Mouse (Mus musculus) stomach, embryonic 15.5 days (tissue): ENCODE data around the gene Prkaca. TPM values are rescaled to one million over a fixed set of nuclear protein-coding genes. Genes with fewer than 3 reads are reported as not detected.
"Not testable (repeated sequence)": the region's sequence is repeated elsewhere in the genome, so short reads cannot be mapped to it uniquely, and the experiment has no call there.

ENCODE experiments used
- ATAC-seq: fragments of 200-750 bp; cut with Nextera tagmentation; 2 replicates; pipeline ENCODE4 v1.8.0; 2017; ENCODE audit warnings: low read depth, moderate number of reproducible peaks, moderate TSS enrichment; ENCODE audit not compliant: insufficient read depth, low FRiP score
- H3K27ac ChIP-seq: fragments of 300-500 bp; sonication (generic); 2 replicates; pipeline ENCODE4 v1.5.1; 2015; ENCODE audit warnings: mild to moderate bottlenecking, inconsistent platforms
- H3K27me3 ChIP-seq: fragments of 300-500 bp; sonication (generic); replicated peaks from 2 replicates; pipeline ENCODE4 v1.6.1; 2015; ENCODE audit warnings: inconsistent platforms
- H3K36me3 ChIP-seq: fragments of 300-500 bp; sonication (generic); 2 replicates; pipeline ENCODE4 v1.6.1; 2015; ENCODE audit warnings: inconsistent platforms
- H3K4me1 ChIP-seq: fragments of 300-500 bp; sonication (generic); 2 replicates; pipeline ENCODE4 v1.6.1; 2015; ENCODE audit warnings: inconsistent platforms
- H3K4me2 ChIP-seq: fragments of 300-500 bp; sonication (generic); 2 replicates; pipeline ENCODE4 v1.6.1; 2015; ENCODE audit warnings: mild to moderate bottlenecking, inconsistent platforms
- H3K4me3 ChIP-seq: fragments of 300-500 bp; sonication (generic); replicated peaks from 2 replicates; pipeline ENCODE4 v1.5.1; 2015; ENCODE audit warnings: inconsistent platforms
- H3K9ac ChIP-seq: fragments of 300-500 bp; sonication (generic); 2 replicates; pipeline ENCODE4 v1.6.1; 2015; ENCODE audit warnings: inconsistent platforms
- H3K9me3 ChIP-seq: fragments of 300-500 bp; sonication (generic); 2 replicates; pipeline ENCODE4 v1.6.1; 2016; ENCODE audit warnings: inconsistent platforms
- WGBS: fragments of 180-500 bp; shearing (Covaris S2); methylation state at CpG from one replicate; pipeline ENCODE4 v1.1.7; 2015; 5-methylcytosine and 5-hydroxymethylcytosine counted together
- polyA plus RNA-seq: library from polyadenylated mRNA; unstranded; fragments of >200 nt; fragmentation: Nextera tagmentation; extraction: Ambion mirVana; gene quantifications from 2 replicates; pipeline ENCODE4 v1.2.1, GENCODE M21; 2015

Prkaca gene
- polyA plus RNA-seq, 1 experiment from 2014 or later: 113 TPM

- peaks cover 15% of the 10 kb centered on the region for H3K36me3 ChIP-seq
- not testable (repeated sequence) for H3K27ac ChIP-seq, ATAC-seq, H3K4me2 ChIP-seq, H3K9me3 ChIP-seq, H3K27me3 ChIP-seq, H3K4me3 ChIP-seq, H3K9ac ChIP-seq
- H3K4me1 ChIP-seq: peaks cover 23% of the 10 kb centered on the region
- 91% methylated on average over 7 of the region's 7 CpGs for WGBS
These were observed 32.7 kb downstream of the Prkaca start for GRCm38 (mm10) chr8:84005502-84005901.

- Histone ChIP-seq H3K9me3 (no peaks in the 10 kb centered on the region), H3K4me3 (no peak overlapping the region), H3K27ac (no peak overlapping the region), H3K4me1 (peaks cover 34% of the 10 kb centered on the region), H3K4me2 (no peak overlapping the region), H3K9ac (no peak overlapping the region), H3K27me3 (peaks cover 33% of the 10 kb centered on the region), H3K36me3 (no peaks in the 10 kb centered on the region)
- WGBS: 33% methylated on average over 7 of the region's 7 CpGs
- ATAC-seq: no peak
These were observed 35.6 kb downstream of the Prkaca start for GRCm38 (mm10) chr8:84008362-84008761.

DNA sequence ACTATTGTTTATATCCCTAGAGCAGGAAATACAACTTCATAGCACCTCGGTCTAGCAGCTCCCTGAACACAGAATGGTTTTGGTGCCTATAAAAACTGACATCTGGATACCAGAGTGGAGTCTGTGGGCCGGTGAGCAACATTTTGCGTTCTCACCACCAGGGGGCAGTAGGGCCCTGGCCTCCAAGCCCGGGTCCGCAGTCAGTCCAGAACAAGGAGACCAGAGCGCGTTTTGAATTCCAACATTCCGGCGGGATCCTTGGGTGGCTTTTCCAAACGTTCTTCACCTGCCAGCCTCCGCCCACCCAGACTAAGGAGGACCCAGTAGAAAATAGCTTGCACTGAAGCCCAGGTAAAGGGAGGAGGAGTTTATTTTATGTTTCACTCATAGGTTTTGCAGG, 37.1 kb downstream of the Prkaca start:
- no peaks in the 10 kb centered on the region for H3K36me3 ChIP-seq
- no peak overlapping the region for H3K27ac ChIP-seq
- no peaks in the 10 kb centered on the region for H3K9me3 ChIP-seq
- WGBS: under 1% methylated on average over 11 of the region's 11 CpGs
- no peak overlapping the region; the same call in 1 of the 2 replicates for H3K4me2 ChIP-seq
- H3K4me3 ChIP-seq: peak overlapping the region; percentile 51; the same call in 1 of the 2 replicates
- no peak for ATAC-seq
- peaks cover 35% of the 10 kb centered on the region for H3K27me3 ChIP-seq
- no peak overlapping the region for H3K9ac ChIP-seq
- peaks cover 30% of the 10 kb centered on the region for H3K4me1 ChIP-seq

DNA sequence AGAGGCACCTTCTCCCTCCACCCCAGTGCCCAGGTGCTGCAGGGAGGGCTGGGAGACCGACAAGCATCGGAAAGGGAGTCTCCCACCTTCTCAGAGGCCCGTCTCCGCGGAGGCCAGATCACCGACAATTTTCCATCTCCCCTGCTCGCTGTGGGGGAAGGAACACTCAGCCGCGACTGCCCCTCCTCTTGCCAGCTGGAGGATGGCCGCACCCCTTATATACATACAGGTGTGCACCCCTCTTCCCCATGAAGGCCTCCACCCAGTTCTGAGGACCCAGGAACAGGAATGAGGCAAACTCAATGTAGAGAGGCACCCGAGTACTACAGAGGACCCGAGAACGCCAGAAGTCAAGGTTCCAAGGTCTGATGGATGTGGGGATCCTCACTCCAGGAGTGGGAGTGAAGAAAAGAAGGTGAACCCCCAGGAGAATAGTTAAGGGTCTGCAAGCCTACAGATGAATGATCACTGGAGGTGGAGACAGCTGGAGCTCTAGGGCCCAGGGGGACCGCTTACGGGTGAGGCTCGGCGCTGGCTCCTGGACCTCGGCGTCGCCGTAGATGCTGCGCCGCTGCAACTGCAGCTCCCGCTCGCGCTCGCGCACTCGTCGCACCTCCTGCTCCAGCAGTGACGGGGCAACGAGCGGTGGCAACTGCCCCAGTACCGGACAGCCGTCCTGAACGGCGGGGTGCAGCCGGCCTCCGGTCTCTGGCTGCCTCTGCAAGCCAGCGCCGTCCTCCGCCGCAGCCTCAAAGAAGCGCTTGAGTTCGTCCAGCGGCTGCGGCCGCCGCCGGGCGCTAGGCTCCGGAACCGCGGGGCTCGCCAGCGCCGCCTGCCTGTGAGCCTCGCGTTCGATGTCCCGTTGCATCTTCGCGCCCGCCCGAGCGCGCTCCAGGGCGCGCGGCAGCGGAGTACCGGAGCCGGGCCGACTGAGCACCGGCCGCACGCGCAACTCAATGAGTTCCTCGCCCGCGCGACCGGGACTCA, 38.1 kb downstream of the Prkaca start:
- H3K9ac ChIP-seq: no peak overlapping the region

DNA sequence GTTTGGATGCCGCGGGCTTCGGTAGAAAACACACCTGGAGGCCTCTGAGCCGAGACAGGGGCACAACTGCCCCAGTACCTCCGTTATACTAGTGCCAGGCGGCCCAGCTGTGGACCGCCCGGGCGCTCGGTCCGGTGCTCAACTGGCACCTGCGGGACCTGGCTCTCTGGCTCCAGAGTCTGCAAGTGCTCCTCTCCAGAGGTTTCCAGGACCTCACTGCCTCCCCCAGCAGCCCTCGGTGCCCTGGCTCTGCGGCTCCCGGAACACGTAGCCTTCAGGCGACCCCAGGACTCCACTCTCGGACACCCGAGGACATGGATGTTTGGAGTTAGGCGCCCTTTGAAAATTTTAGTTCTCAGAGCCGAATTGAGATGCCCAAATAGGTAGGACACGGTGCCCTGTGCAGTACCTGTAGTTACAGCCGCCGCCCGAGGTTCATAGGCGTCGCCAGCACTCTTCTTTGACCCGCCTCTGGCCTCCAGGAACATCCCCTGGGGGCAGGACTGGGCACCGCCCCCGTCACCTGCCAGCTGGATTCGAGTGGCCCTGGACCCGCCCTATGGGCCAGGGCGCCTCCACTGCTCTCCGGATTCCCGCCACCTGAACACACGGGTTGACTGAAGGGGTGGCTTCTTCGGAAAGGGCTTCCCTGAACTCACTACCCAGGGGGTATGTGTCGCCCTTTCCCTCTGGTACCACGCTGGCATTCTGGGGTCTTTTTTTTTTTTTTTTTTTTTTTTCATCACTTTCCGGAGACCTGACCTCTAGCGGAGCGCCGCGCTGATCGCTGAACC, 39.1 kb downstream of the Prkaca start, which contains the start of gene 2210011C24Rik:
Gene 2210011C24Rik (minus strand): TSS at position 467 of the 794 bp plus-strand sequence.
- no peak for ATAC-seq
- H3K9ac ChIP-seq: peak within 1 kb of the TSS; percentile 7
- H3K4me2 ChIP-seq: peak within 1 kb of the TSS; percentile 100
- H3K9me3 ChIP-seq: no peaks in the 10 kb centered on the region
- H3K36me3 ChIP-seq: no peaks in the 10 kb centered on the region
- H3K27me3 ChIP-seq: peaks cover 35% of the 10 kb centered on the region
- no peak within 1 kb of the TSS for H3K27ac ChIP-seq
- WGBS: 1% methylated on average over 45 of the region's 45 CpGs
- H3K4me1 ChIP-seq: peaks cover 27% of the 10 kb centered on the region
- peak within 1 kb of the TSS; percentile 51 for H3K4me3 ChIP-seq

More for the DNA sequence above, 38.1 kb downstream of the Prkaca start:
- peaks cover 35% of the 10 kb centered on the region for H3K27me3 ChIP-seq
- peak overlapping the region; percentile 51 for H3K4me3 ChIP-seq
- WGBS: 2% methylated on average over 80 of the region's 83 CpGs
- peaks cover 27% of the 10 kb centered on the region for H3K4me1 ChIP-seq
- peak; percentile 40; the same call in 1 of the 2 replicates for ATAC-seq
- peak overlapping the region; percentile 100 for H3K4me2 ChIP-seq
- no peak overlapping the region for H3K27ac ChIP-seq
- H3K36me3 ChIP-seq: no peaks in the 10 kb centered on the region
- H3K9me3 ChIP-seq: no peaks in the 10 kb centered on the region

DNA sequence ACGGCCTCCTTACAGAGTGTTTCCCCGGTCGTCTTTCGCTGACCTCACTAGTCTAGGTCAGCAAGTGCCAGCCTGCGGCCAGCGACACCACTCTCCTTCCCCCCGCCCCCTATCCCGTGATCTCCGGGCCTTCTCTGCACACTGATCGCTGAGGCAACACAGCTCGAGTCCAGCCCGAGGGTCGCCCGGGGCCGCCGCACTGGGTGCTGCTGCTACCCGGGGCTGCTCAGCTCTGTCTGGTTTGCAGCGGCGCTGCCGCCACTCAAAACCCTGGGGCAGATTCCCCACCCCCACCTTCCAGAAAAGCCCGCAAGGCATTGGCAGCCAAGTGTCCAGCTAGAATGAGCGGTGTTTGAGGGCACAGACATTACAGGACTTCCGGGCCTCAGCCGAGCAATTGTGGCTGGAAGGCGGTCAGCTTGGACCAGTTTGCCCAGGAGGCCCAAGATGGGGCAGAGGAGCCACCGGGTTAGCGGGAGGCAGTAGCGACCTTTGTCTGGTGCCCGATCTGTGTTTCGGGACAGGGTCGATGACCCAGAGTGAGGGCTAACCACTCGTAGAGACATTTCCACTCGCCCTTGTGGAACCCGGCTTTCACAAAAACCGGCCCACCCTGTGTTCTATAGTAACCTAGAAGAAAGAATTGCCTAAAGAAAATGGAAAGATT, 39.8 kb downstream of the Prkaca start:
- H3K4me3 ChIP-seq: peak overlapping the region; percentile 51
- WGBS: 15% methylated on average over 35 of the region's 35 CpGs

DNA sequence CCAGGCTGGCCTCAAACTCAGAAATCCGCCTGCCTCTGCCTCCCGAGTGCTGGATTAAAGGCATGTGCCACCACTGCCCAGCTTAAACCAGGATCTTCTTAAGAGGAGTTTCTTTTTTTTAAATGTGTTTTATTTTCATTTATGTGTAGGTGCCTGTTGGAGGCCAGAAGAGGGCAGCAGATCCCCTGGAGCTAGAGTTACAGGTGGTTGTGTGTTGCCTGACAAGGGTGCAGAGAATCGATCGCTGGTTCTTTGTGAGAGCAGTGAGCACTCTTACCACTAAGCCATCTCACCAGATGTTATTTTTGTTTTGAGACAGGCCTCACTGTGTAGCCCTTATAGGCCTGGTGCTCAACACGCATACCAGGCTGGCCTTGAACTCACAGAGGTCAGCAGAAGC, 43.0 kb downstream of the Prkaca start:
- Histone ChIP-seq H3K9ac (no peak overlapping the region), H3K36me3 (no peaks in the 10 kb centered on the region), H3K27me3 (peaks cover 32% of the 10 kb centered on the region), H3K4me1 (peaks cover 22% of the 10 kb centered on the region), H3K4me2 (no peak overlapping the region), H3K27ac (no peak overlapping the region), H3K4me3 (no peak overlapping the region), H3K9me3 (no peaks in the 10 kb centered on the region)
- ATAC-seq: no peak
- 91% methylated on average over 5 of the region's 5 CpGs for WGBS

More for the DNA sequence above, 39.8 kb downstream of the Prkaca start:
- H3K4me1 ChIP-seq: peaks cover 27% of the 10 kb centered on the region
- peaks cover 39% of the 10 kb centered on the region for H3K27me3 ChIP-seq
- H3K4me2 ChIP-seq: peak overlapping the region; percentile 100
- H3K36me3 ChIP-seq: no peaks in the 10 kb centered on the region
- ATAC-seq: no peak
- no peak overlapping the region for H3K9ac ChIP-seq
- no peak overlapping the region for H3K27ac ChIP-seq
- no peaks in the 10 kb centered on the region for H3K9me3 ChIP-seq

GRCm38 (mm10) chr8:84019738-84020137, 46.9 kb downstream of the Prkaca start:
- Histone ChIP-seq H3K4me2 (no peak overlapping the region), H3K4me3 (no peak overlapping the region), H3K4me1 (peaks cover 21% of the 10 kb centered on the region), H3K27me3 (peaks cover 12% of the 10 kb centered on the region; the same call in 1 of the 2 replicates), H3K27ac (no peak overlapping the region), H3K9me3 (no peaks in the 10 kb centered on the region), H3K9ac (no peak overlapping the region), H3K36me3 (no peaks in the 10 kb centered on the region)
- no peak for ATAC-seq
- 68% methylated on average over 9 of the region's 9 CpGs for WGBS

- H3K36me3 ChIP-seq: no peaks in the 10 kb centered on the region
- peak within 1 kb of the TSS; percentile 54; the same call in 1 of the 2 replicates for H3K27ac ChIP-seq
- 6% methylated on average over 18 of the region's 18 CpGs for WGBS
- no peaks in the 10 kb centered on the region for H3K9me3 ChIP-seq
- H3K27me3 ChIP-seq: peaks cover 12% of the 10 kb centered on the region
- peak; percentile 78 for ATAC-seq
- H3K9ac ChIP-seq: no peak within 1 kb of the TSS
- peak within 1 kb of the TSS; percentile 46 for H3K4me2 ChIP-seq
- peaks cover 24% of the 10 kb centered on the region for H3K4me1 ChIP-seq
- H3K4me3 ChIP-seq: peak within 1 kb of the TSS; percentile 21
These were observed 48.3 kb downstream of the Prkaca start, which contains the start of gene Palm3 for GRCm38 (mm10) chr8:84021096-84021495. Palm3 (plus strand) TSS chr8:84021471.

- no peak for ATAC-seq
- no peak overlapping the region for H3K9ac ChIP-seq
- peak overlapping the region; percentile 21 for H3K4me3 ChIP-seq
- peaks cover 28% of the 10 kb centered on the region for H3K4me1 ChIP-seq
- H3K27me3 ChIP-seq: peaks cover 14% of the 10 kb centered on the region
- peak overlapping the region; percentile 46 for H3K4me2 ChIP-seq
- H3K27ac ChIP-seq: peak overlapping the region; percentile 18; the same call in 1 of the 2 replicates
- H3K9me3 ChIP-seq: no peaks in the 10 kb centered on the region
- WGBS: 38% methylated on average over 12 of the region's 12 CpGs
- H3K36me3 ChIP-seq: no peaks in the 10 kb centered on the region
These were observed 48.8 kb downstream of the Prkaca start for GRCm38 (mm10) chr8:84021569-84021968.

GRCm38 (mm10) chr8:84023085-84023484, 50.3 kb downstream of the Prkaca start:
- no peak overlapping the region for H3K4me2 ChIP-seq
- H3K27me3 ChIP-seq: peaks cover 18% of the 10 kb centered on the region
- no peak for ATAC-seq
- peaks cover 29% of the 10 kb centered on the region for H3K4me1 ChIP-seq
- no peaks in the 10 kb centered on the region for H3K36me3 ChIP-seq
- H3K27ac ChIP-seq: no peak overlapping the region
- H3K9ac ChIP-seq: no peak overlapping the region
- WGBS: 5% methylated on average over 5 of the region's 5 CpGs
- no peak overlapping the region for H3K4me3 ChIP-seq
- H3K9me3 ChIP-seq: no peaks in the 10 kb centered on the region
